Mouse (Mus musculus): ENCODE data around the gene Scrn1.

DNA sequence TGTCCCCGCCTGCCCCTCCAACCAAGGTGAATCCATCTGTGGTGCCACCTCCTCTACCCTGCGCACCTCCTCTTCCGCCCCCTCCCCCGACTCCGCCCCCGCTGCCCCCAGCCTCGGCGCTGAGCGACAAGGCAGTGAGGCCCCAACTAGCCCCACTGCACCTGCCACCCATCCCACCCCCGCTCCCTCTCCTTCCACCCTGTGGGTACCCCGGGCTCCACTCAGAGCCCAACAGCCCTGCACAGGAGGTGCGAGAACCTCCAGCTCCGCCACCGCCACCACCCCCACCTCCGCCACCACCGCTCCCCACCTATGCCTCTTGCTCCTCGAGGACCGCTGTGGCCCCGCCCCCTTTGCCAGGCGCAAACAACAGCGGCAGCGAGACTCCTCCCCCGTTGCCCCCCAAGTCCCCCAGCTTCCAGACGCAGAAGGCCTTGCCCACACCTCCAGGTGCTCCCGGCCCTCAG lies 80.8 kb downstream of the Scrn1 start:
- TF ChIP-seq CTCF (conservative IDR thresholded peaks at IDR 0.05; ENCODE audit: low read length) (no peak), POU5F1 (IDR thresholded peaks at IDR 0.05; ENCODE audit: borderline replicate concordance, low read length) (no peak)
